15 mouse cellular contexts compared by ENCODE assay signal in the genomic region with DNA sequence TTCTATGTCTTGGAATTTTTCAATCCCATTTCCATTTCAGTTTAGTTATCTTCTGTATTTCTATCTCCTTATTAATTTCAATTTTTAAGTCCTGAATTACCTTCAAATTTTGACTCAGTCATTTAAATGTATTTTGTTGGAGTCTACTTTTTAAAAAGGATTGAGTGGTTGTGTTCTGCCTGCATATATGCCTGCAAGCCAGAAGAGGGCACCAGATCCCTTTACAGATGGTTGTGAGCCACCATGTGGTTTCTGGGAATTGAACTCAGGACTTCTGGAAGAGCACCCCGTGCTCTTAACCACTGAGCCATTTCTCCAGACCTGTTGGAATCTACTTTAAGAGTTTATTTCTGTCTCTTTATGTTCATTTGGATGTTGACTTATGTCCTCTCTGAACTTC. TPM values are rescaled to one million over a fixed set of nuclear protein-coding genes. Genes with fewer than 3 reads are reported as not detected.
DNase-seq lines count a peak whose midpoint lies in the region; ATAC-seq and TF ChIP-seq lines count a peak whose summit lies in the region.
"Had no signal": no experiment of that assay in that cellular context is flagged by ENCODE, and none has a peak within 500 bp of the region (broad histone marks: within the 10 kb centered on the region; RNA-seq: fewer than 3 reads in every experiment).

No protein-coding gene starts in this region.

- no peaks in the 10 kb centered on the region for H3K4me1 ChIP-seq in hindbrain, postnatal 0 days (ENCODE audit: insufficient read depth, low read length)
- no peaks in the 10 kb centered on the region for H3K4me1 ChIP-seq in hindbrain, embryonic 12.5 days
- H3K4me1 ChIP-seq in thymus, adult 2 months (replicated peaks; ENCODE audit: control insufficient read depth, insufficient read depth, low read length) = no peaks in the 10 kb centered on the region
- H3K4me1 ChIP-seq: heart, embryonic 15.5 days; lung, embryonic 15.5 days had no signal

- H3K4me2 ChIP-seq in hindbrain, postnatal 0 days (ENCODE audit: low read depth, low read length) = no peak overlapping the region
- no peak overlapping the region for H3K4me2 ChIP-seq in hindbrain, embryonic 12.5 days (replicated peaks)
- H3K4me2 ChIP-seq: heart, embryonic 15.5 days; lung, embryonic 15.5 days had no signal

- TF ChIP-seq CTCF in hindbrain, postnatal 0 days (IDR thresholded peaks at IDR 0.05; ENCODE audit: low read depth) = peak; percentile 55
- no peak for TF ChIP-seq CTCF in thymus, adult 2 months (IDR thresholded peaks at IDR 0.05; ENCODE audit: borderline replicate concordance, control insufficient read depth, extremely low read depth, insufficient read depth, low read length, poor library complexity)

- no peak for ATAC-seq in hindbrain, postnatal 0 days
- ATAC-seq in hindbrain, embryonic 12.5 days (ENCODE audit: low FRiP score) = no peak

- H3K9ac ChIP-seq in hindbrain, postnatal 0 days (replicated peaks; ENCODE audit: low read length) = no peak overlapping the region
- no peak overlapping the region for H3K9ac ChIP-seq in hindbrain, embryonic 12.5 days
- H3K9ac ChIP-seq: heart, embryonic 15.5 days; lung, embryonic 15.5 days had no signal

- no peak for TF ChIP-seq POLR2A in thymus, adult 2 months (IDR thresholded peaks at IDR 0.05; ENCODE audit: control insufficient read depth, extremely low read depth, insufficient read depth, low read length, poor library complexity)

- H3K4me3 ChIP-seq in hindbrain, postnatal 0 days (ENCODE audit: low read length) = no peak overlapping the region
- no peak overlapping the region for H3K4me3 ChIP-seq in hindbrain, embryonic 12.5 days
- no peak overlapping the region for H3K4me3 ChIP-seq in thymus, adult 2 months (ENCODE audit: control insufficient read depth, insufficient read depth, low read length)
- H3K4me3 ChIP-seq: heart, embryonic 15.5 days; lung, embryonic 15.5 days had no signal

- no peaks in the 10 kb centered on the region for H3K36me3 ChIP-seq in hindbrain, postnatal 0 days (ENCODE audit: insufficient read depth, low read length)
- H3K36me3 ChIP-seq in hindbrain, embryonic 12.5 days = no peaks in the 10 kb centered on the region
- H3K36me3 ChIP-seq in thymus, adult 2 months (ENCODE audit: control insufficient read depth, insufficient read depth, low read length) = no peaks in the 10 kb centered on the region
- H3K36me3 ChIP-seq: heart, embryonic 15.5 days; lung, embryonic 15.5 days had no signal

- WGBS in hindbrain, postnatal 0 days = 50% methylated on average over 1 of the region's 1 CpGs
- WGBS in hindbrain, embryonic 12.5 days = 42% methylated on average over 1 of the region's 1 CpGs
- 3% methylated on average over 1 of the region's 1 CpGs for WGBS in thymus, adult 2 months

- H3K27me3 ChIP-seq in hindbrain, postnatal 0 days (ENCODE audit: insufficient read depth, low read length) = no peaks in the 10 kb centered on the region
- no peaks in the 10 kb centered on the region for H3K27me3 ChIP-seq in hindbrain, embryonic 12.5 days
- no peaks in the 10 kb centered on the region for H3K27me3 ChIP-seq in thymus, adult 2 months (ENCODE audit: control insufficient read depth, insufficient read depth, low read length)
- H3K27me3 ChIP-seq: heart, embryonic 15.5 days; lung, embryonic 15.5 days had no signal

- H3K27ac ChIP-seq in hindbrain, postnatal 0 days = no peak overlapping the region
- no peak overlapping the region for H3K27ac ChIP-seq in hindbrain, embryonic 12.5 days
- H3K27ac ChIP-seq in thymus, adult 2 months (ENCODE audit: control insufficient read depth, insufficient read depth, low read length) = no peak overlapping the region
- H3K27ac ChIP-seq: heart, embryonic 15.5 days; lung, embryonic 15.5 days had no signal

- DNase-seq in hindbrain, postnatal 0 days (ENCODE audit: low spot score) = no peak
- DNase-seq in thymus, postnatal 4 days = peak; percentile 11
- no peak for DNase-seq in thymus, adult 2 months
- DNase-seq in ZHBTc4 (ENCODE audit: low read depth, low spot score) = peak; percentile 70
- DNase-seq in B cell, adult 2 months = no peak
- DNase-seq in thymus, postnatal 10 days (ENCODE audit: low spot score in 2 of 2) = no peak
- DNase-seq: cerebellum, adult 8-10 months; kidney, adult 8-10 months; layer of hippocampus, postnatal 36 days; midbrain, embryonic 14.5 days; thymus, adult 18-20 months had no signal

- no peaks in the 10 kb centered on the region for H3K9me3 ChIP-seq in hindbrain, postnatal 0 days (ENCODE audit: low read length)
- H3K9me3 ChIP-seq in hindbrain, embryonic 12.5 days (replicated peaks) = no peaks in the 10 kb centered on the region
- H3K9me3 ChIP-seq: heart, embryonic 15.5 days; lung, embryonic 15.5 days had no signal

RNA-seq across cellular contexts. Expression of gene Omt2a, which starts 4.9 kb away (rescaled TPM):
- not detected in 2 replicates for total RNA-seq in hindbrain, postnatal 0 days (2014; rRNA removed)
- polyA plus RNA-seq in hindbrain, postnatal 0 days (2015; fragmentation: Nextera tagmentation; extraction: Ambion mirVana) = not detected in 2 replicates
- polyA plus RNA-seq in hindbrain, embryonic 12.5 days (2016; fragmentation: Nextera tagmentation; extraction: Ambion mirVana) = not detected in 2 replicates
- polyA plus RNA-seq in thymus, adult 2 months (2012; rRNA removed) = 0.36 TPM in 1 of 2 replicates, not detected in the other
- total RNA-seq: layer of hippocampus, postnatal 36 days; neutrophil, adult 5-6 weeks had no signal
- polyA plus RNA-seq: heart, embryonic 15.5 days; lung, embryonic 15.5 days; midbrain, embryonic 14.5 days had no signal

RNA-seq across cellular contexts. Expression of gene Omt2b, which starts 7.9 kb away (rescaled TPM):
- not detected in 2 replicates for total RNA-seq in hindbrain, postnatal 0 days (2014; rRNA removed)
- not detected in 2 replicates for polyA plus RNA-seq in hindbrain, postnatal 0 days (2015; fragmentation: Nextera tagmentation; extraction: Ambion mirVana)
- not detected in 2 replicates for polyA plus RNA-seq in hindbrain, embryonic 12.5 days (2016; fragmentation: Nextera tagmentation; extraction: Ambion mirVana)
- polyA plus RNA-seq in thymus, adult 2 months (2012; rRNA removed) = 0.28 TPM in 1 of 2 replicates, not detected in the other
- total RNA-seq: layer of hippocampus, postnatal 36 days; neutrophil, adult 5-6 weeks had no signal
- polyA plus RNA-seq: heart, embryonic 15.5 days; lung, embryonic 15.5 days; midbrain, embryonic 14.5 days had no signal

RNA-seq across cellular contexts. Expression of gene Gm10639, which starts 29.8 kb away (rescaled TPM):
- total RNA-seq in hindbrain, postnatal 0 days (2014; rRNA removed) = not detected in 2 replicates
- not detected in 2 replicates for polyA plus RNA-seq in hindbrain, postnatal 0 days (2015; fragmentation: Nextera tagmentation; extraction: Ambion mirVana)
- polyA plus RNA-seq in hindbrain, embryonic 12.5 days (2016; fragmentation: Nextera tagmentation; extraction: Ambion mirVana) = not detected in 2 replicates
- polyA plus RNA-seq in thymus, adult 2 months (2012; rRNA removed) = not detected in 2 replicates
- total RNA-seq: layer of hippocampus, postnatal 36 days; neutrophil, adult 5-6 weeks had no signal
- polyA plus RNA-seq: heart, embryonic 15.5 days; lung, embryonic 15.5 days; midbrain, embryonic 14.5 days had no signal

RNA-seq across cellular contexts. Expression of gene Gsta2, which starts 36.1 kb away (rescaled TPM):
- total RNA-seq in hindbrain, postnatal 0 days (2014; rRNA removed) = not detected in 2 replicates
- not detected in 2 replicates for polyA plus RNA-seq in hindbrain, postnatal 0 days (2015; fragmentation: Nextera tagmentation; extraction: Ambion mirVana)
- not detected in 2 replicates for polyA plus RNA-seq in hindbrain, embryonic 12.5 days (2016; fragmentation: Nextera tagmentation; extraction: Ambion mirVana)
- polyA plus RNA-seq in thymus, adult 2 months (2012; rRNA removed) = 1.4 and 2.1 TPM in 2 replicates
- total RNA-seq: layer of hippocampus, postnatal 36 days; neutrophil, adult 5-6 weeks had no signal
- polyA plus RNA-seq: heart, embryonic 15.5 days; midbrain, embryonic 14.5 days had no signal

RNA-seq across cellular contexts. Expression of gene Dppa5a, which starts 48.5 kb away (rescaled TPM):
- 1.4 and 1.8 TPM in 2 replicates for total RNA-seq in hindbrain, postnatal 0 days (2014; rRNA removed)
- 5.8 and 6.2 TPM in 2 replicates for polyA plus RNA-seq in hindbrain, postnatal 0 days (2015; fragmentation: Nextera tagmentation; extraction: Ambion mirVana)
- 0.68 and 1.2 TPM in 2 replicates for polyA plus RNA-seq in hindbrain, embryonic 12.5 days (2016; fragmentation: Nextera tagmentation; extraction: Ambion mirVana)
- 0.19 TPM in 1 of 2 replicates, not detected in the other for polyA plus RNA-seq in thymus, adult 2 months (2012; rRNA removed)
- total RNA-seq: layer of hippocampus, postnatal 36 days; neutrophil, adult 5-6 weeks had no signal
- polyA plus RNA-seq: heart, embryonic 15.5 days; lung, embryonic 15.5 days had no signal

Comparison
In these comparisons a context has a peak if more than half of its experiments do, and no peak if none do; other contexts are left out.
1. DNase-seq: peak in thymus, postnatal 4 days (single experiment) and ZHBTc4 (single experiment); none in hindbrain, postnatal 0 days (single experiment), thymus, adult 2 months (single experiment), B cell, adult 2 months (0 of 2) and thymus, postnatal 10 days (0 of 2).